Mouse (Mus musculus) naive thymus-derived CD4-positive, alpha-beta T cell, adult 2 months (primary cell): ENCODE results near the gene Coa7.
"Not testable (repeated sequence)": the region's sequence is repeated elsewhere in the genome, so short reads cannot be mapped to it uniquely, and the experiment has no call there.

Experiments used
- DNase-seq: peaks from one replicate; pipeline ENCODE4 v3.0.0-alpha.2; 2011; ENCODE audit warnings: low read depth

The Coa7 gene

GRCm38 (mm10) chr4:108344631-108345083 is 16.7 kb downstream of the Coa7 start:
- DNase-seq: no peak

GRCm38 (mm10) chr4:108345826-108346225 is 17.9 kb downstream of the Coa7 start:
- DNase-seq: no peak

- no peak for DNase-seq
These were observed 19.2 kb downstream of the Coa7 start for GRCm38 (mm10) chr4:108347111-108347510.

- no peak for DNase-seq
These were observed 20.4 kb downstream of the Coa7 start for GRCm38 (mm10) chr4:108348256-108348875.

GRCm38 (mm10) chr4:108349064-108349463 is 21.1 kb downstream of the Coa7 start:
- no peak for DNase-seq

- no peak for DNase-seq
These were observed 22.1 kb downstream of the Coa7 start for GRCm38 (mm10) chr4:108349836-108350547.

- DNase-seq: no peak
These were observed 22.9 kb downstream of the Coa7 start for GRCm38 (mm10) chr4:108350819-108351218.

- not testable (repeated sequence) for DNase-seq
These were observed 25.7 kb downstream of the Coa7 start for GRCm38 (mm10) chr4:108353591-108353990.

GRCm38 (mm10) chr4:108357458-108357857 is 29.5 kb downstream of the Coa7 start:
- DNase-seq: no peak

- no peak for DNase-seq
These were observed 30.6 kb downstream of the Coa7 start for GRCm38 (mm10) chr4:108358498-108358897.

- DNase-seq: no peak
These were observed 32.5 kb downstream of the Coa7 start for GRCm38 (mm10) chr4:108360136-108361055.

- no peak for DNase-seq
These were observed 34.7 kb downstream of the Coa7 start for GRCm38 (mm10) chr4:108362321-108363261.

GRCm38 (mm10) chr4:108363355-108364110 is 35.6 kb downstream of the Coa7 start:
- no peak for DNase-seq

GRCm38 (mm10) chr4:108364111-108364476 is 36.2 kb downstream of the Coa7 start:
- no peak for DNase-seq

- DNase-seq: no peak
These were observed 41.3 kb downstream of the Coa7 start for GRCm38 (mm10) chr4:108369254-108369653.

- no peak for DNase-seq
These were observed 42.5 kb downstream of the Coa7 start for GRCm38 (mm10) chr4:108370409-108370808.

GRCm38 (mm10) chr4:108371421-108371820 is 43.5 kb downstream of the Coa7 start:
- DNase-seq: no peak

GRCm38 (mm10) chr4:108372166-108372565 is 44.2 kb downstream of the Coa7 start:
- no peak for DNase-seq

- DNase-seq: no peak
These were observed 51.5 kb downstream of the Coa7 start for GRCm38 (mm10) chr4:108379476-108379875.

- no peak for DNase-seq
These were observed 52.2 kb downstream of the Coa7 start for GRCm38 (mm10) chr4:108380146-108380545.
